Mouse (Mus musculus) CH12.LX (cell line): ENCODE measurements around the gene Hpn. TPM values are rescaled to one million over a fixed set of nuclear protein-coding genes. Genes with fewer than 3 reads are reported as not detected.

Source experiments
- DNase-seq: peaks from one replicate; pipeline ENCODE4 v3.0.0-alpha.2; 2013; ENCODE audit errors: extremely low read depth
- H3K27ac ChIP-seq: 2 replicates; pipeline ENCODE4 v1.5.1; 2012; ENCODE audit warnings: low read depth, mild to moderate bottlenecking, control low read depth, moderate library complexity; ENCODE audit not compliant: insufficient read depth
- H3K27me3 ChIP-seq: replicated peaks from 2 replicates; pipeline ENCODE3; 2012; ENCODE audit warnings: inconsistent platforms
- H3K36me3 ChIP-seq, 2 experiments: replicated peaks in 1 of 2; 2 replicates each; pipeline versions ENCODE3 to v1.6.1; 2012; ENCODE audit warnings: inconsistent platforms in 1 of 2, low read length in 1 of 2, mild to moderate bottlenecking in 1 of 2, mixed read lengths in 1 of 2, moderate library complexity in 1 of 2; ENCODE audit not compliant: control insufficient read depth in 1 of 2, insufficient read depth in 1 of 2
- H3K4me1 ChIP-seq, 2 experiments: 2 replicates each; pipeline ENCODE4 v1.6.1; 2012; ENCODE audit warnings: inconsistent platforms in 1 of 2, moderate library complexity in 1 of 2; ENCODE audit not compliant: insufficient read depth in 2 of 2, control insufficient read depth in 1 of 2
- H3K4me2 ChIP-seq: 2 replicates; pipeline ENCODE4 v1.6.1; 2012; ENCODE audit warnings: low read depth, mild to moderate bottlenecking, control low read depth; ENCODE audit not compliant: poor library complexity, insufficient read depth, severe bottlenecking
- H3K4me3 ChIP-seq, 3 experiments: fragments of 150-350 bp in 1 of 3; sonication (generic) in 1 of 3; replicated peaks in 1 of 3; 2 replicates each; pipeline versions ENCODE3 to v1.5.1; 2011 to 2012; ENCODE audit warnings: low read depth in 2 of 3, low read length in 2 of 3, mild to moderate bottlenecking in 2 of 3, moderate library complexity in 2 of 3, control low read depth in 1 of 3, improper control_type of control experiment in 1 of 3, inconsistent platforms in 1 of 3, mixed read lengths in 1 of 3; ENCODE audit not compliant: poor library complexity in 1 of 3
- H3K79me2 ChIP-seq: replicated peaks from 2 replicates; pipeline ENCODE4 v1.6.1; 2012; ENCODE audit warnings: mild to moderate bottlenecking, moderate library complexity; ENCODE audit not compliant: control insufficient read depth, poor library complexity, insufficient read depth, severe bottlenecking; ENCODE audit errors: extremely low read depth
- H3K9ac ChIP-seq: 2 replicates; pipeline ENCODE4 v1.6.1; 2012; ENCODE audit warnings: low read depth, mild to moderate bottlenecking, control low read depth, moderate library complexity; ENCODE audit not compliant: insufficient read depth
- H3K9me3 ChIP-seq: replicated peaks from 2 replicates; pipeline ENCODE3; 2012; ENCODE audit warnings: low read length, inconsistent platforms, mixed read lengths
- CHD1 ChIP-seq: IDR thresholded peaks from 2 replicates; pipeline ENCODE4 v1.6.1; 2012; ENCODE audit warnings: low read depth, low read length, improper control_type of control experiment, inconsistent platforms
- CHD2 ChIP-seq: IDR thresholded peaks from 2 replicates; pipeline ENCODE4 v1.6.1; 2011; ENCODE audit warnings: low read length, improper control_type of control experiment
- CTCF ChIP-seq, 2 experiments: IDR thresholded peaks in 1 of 2; conservative IDR thresholded peaks in 1 of 2; 2 replicates each; pipeline ENCODE4 v1.5.1; 2011 to 2012; ENCODE audit warnings: low read depth in 2 of 2, low read length in 2 of 2, improper control_type of control experiment in 1 of 2, inconsistent platforms in 1 of 2, mild to moderate bottlenecking in 1 of 2, moderate library complexity in 1 of 2
- ETS1 ChIP-seq: conservative IDR thresholded peaks from 2 replicates; pipeline ENCODE4 v1.6.1; 2012; ENCODE audit warnings: low read depth, mild to moderate bottlenecking, inconsistent platforms, low read length, improper control_type of control experiment, moderate library complexity
- IRF4 ChIP-seq: IDR thresholded peaks from 2 replicates; pipeline ENCODE4 v1.6.1; 2014; ENCODE audit warnings: low read depth, mild to moderate bottlenecking, inconsistent platforms, low read length, improper control_type of control experiment
- JUND ChIP-seq: conservative IDR thresholded peaks from 2 replicates; pipeline ENCODE4 v1.6.1; 2011; ENCODE audit warnings: low read depth, low read length, improper control_type of control experiment
- MAFK ChIP-seq: IDR thresholded peaks from 2 replicates; pipeline ENCODE4 v1.6.1; 2011; ENCODE audit warnings: low read length, improper control_type of control experiment; ENCODE audit not compliant: insufficient replicate concordance
- MAZ ChIP-seq: IDR thresholded peaks from 2 replicates; pipeline ENCODE4 v1.6.1; 2012; ENCODE audit warnings: low read depth, mild to moderate bottlenecking, inconsistent platforms, low read length, improper control_type of control experiment, moderate library complexity
- MEF2A ChIP-seq: IDR thresholded peaks from 2 replicates; pipeline ENCODE4 v1.6.1; 2014; ENCODE audit warnings: low read depth, mild to moderate bottlenecking, inconsistent platforms, low read length, improper control_type of control experiment, borderline replicate concordance
- NELFE ChIP-seq: IDR thresholded peaks from 2 replicates; pipeline ENCODE4 v1.6.1; 2011; ENCODE audit warnings: low read depth, low read length, improper control_type of control experiment
- PAX5 ChIP-seq: IDR thresholded peaks from 2 replicates; pipeline ENCODE4 v1.6.1; 2012; ENCODE audit warnings: low read length, inconsistent platforms, mixed read lengths
- RCOR1 ChIP-seq: conservative IDR thresholded peaks from 2 replicates; pipeline ENCODE4 v1.6.1; 2012; ENCODE audit warnings: low read depth, mild to moderate bottlenecking, inconsistent platforms, low read length, improper control_type of control experiment
- TCF12 ChIP-seq: IDR thresholded peaks from 2 replicates; pipeline ENCODE4 v1.6.1; 2014; ENCODE audit warnings: low read depth, mild to moderate bottlenecking, inconsistent platforms, low read length, improper control_type of control experiment
- UBTF ChIP-seq: IDR thresholded peaks from 2 replicates; pipeline ENCODE4 v1.6.1; 2012; ENCODE audit warnings: low read depth, mild to moderate bottlenecking, inconsistent platforms, low read length, improper control_type of control experiment, moderate library complexity
- ZKSCAN1 ChIP-seq: IDR thresholded peaks from 2 replicates; pipeline ENCODE4 v1.6.1; 2012; ENCODE audit warnings: low read depth, inconsistent platforms, low read length, improper control_type of control experiment, borderline replicate concordance
- ZNF384 ChIP-seq: IDR thresholded peaks from 2 replicates; pipeline ENCODE4 v1.6.1; 2012; ENCODE audit warnings: low read depth, low read length, improper control_type of control experiment, inconsistent platforms
- dilution Hi-C: fragments of 300-500 bp; cut with MboI; formaldehyde crosslinking; loops from 2 replicates; pipeline ENCODE4 v1.14.3; 2020; ENCODE audit warnings: low sequenced_read_pairs; ENCODE audit not compliant: extremely low pct_unique_long_range_greater_than_20kb, extremely low pct_ligation_motif_present
- in situ Hi-C: fragments of 300-500 bp; cut with MboI; formaldehyde crosslinking; loops from 3 replicates; pipeline ENCODE4 v1.14.3; 2019; ENCODE audit warnings: low sequenced_read_pairs, low pct_ligation_motif_present, low pct_unique_long_range_greater_than_20kb, mixed read lengths
- polyA plus RNA-seq: library from polyadenylated mRNA; unstranded; fragments of >175 nt; gene quantifications from 2 replicates; pipeline ENCODE4 v1.2.1, GENCODE M21; 2012; ENCODE audit warnings: low read depth; ENCODE audit not compliant: insufficient read length
- total RNA-seq, 2 experiments: library from RNA; depleted of rRNA; stranded (reverse); fragments of 300-350 nt in 1 of 2; fragments of >200 nt in 1 of 2; gene quantifications; 2 replicates each; pipeline ENCODE4 v1.2.3; 2012 to 2014

The Hpn gene
- total and polyA plus RNA-seq, 3 experiments, result 3.0 to 16.7 (median 8.7) TPM

DNA sequence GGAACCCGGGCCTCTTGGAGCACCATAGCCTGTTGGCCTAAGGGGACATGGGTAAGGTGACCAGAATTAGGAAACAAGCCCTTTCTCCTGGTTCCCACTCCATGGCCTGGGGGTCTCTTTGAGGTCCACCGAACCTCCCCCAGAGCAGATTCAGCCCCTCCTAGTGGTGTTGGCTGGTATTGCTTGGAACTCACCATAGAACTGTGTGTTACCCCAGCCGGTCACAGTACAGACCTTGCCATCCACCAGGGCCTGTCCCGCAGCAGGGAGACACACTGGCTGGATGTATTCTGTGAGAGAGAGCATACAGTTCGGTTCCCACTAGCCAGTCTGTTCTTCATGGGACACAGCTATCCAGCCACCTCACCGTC lies 15.5 kb downstream of the Hpn start:
- no peak overlapping the region for H3K4me2 ChIP-seq
- no peak overlapping the region for H3K9ac ChIP-seq

DNA sequence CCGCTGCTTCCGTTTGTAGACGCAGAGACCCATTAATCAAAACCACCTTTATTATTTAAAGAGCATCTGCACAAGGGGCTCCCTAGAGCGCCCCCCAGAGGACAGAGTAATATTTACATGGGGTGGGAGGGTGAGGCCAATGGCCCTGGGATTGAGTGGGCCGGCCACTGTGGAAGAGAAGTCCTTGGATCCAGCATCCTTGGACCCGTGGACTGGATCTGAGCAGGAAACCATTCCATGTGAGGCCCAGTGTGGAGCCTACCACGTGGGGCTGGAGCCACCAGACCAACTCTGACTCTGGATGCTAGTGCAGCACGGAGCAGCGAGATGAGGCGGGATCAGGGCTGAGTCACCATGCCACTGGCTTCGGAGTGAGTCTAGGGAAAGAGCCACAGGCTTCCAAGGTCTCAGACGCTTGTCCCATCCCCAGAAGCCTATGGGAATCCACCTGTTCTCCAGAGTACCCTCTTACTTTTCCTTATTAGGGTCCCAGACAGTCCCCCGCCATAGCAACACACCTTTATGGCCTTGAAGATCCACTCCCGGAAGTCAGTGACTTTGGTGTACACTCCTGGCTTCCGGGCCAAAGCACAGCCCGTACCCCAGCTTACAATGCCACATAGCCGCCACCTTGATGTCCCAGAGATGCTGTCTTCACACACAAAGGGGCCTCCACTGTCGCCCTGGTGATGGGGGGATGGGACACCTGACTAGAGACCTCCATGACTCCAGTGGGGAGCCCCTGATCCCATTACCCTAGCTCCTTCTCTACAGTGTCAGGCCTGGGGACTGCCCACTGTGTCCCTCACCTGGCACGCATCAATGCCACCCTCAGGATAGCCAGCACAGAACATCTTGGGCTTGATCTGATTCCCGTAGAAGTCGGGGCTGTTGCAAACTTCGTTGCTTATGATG lies 16.1 kb downstream of the Hpn start:
- Histone ChIP-seq H3K79me2 (no peaks in the 10 kb centered on the region), H3K4me3 (no peak overlapping the region), H3K4me1 (peaks cover 6 to 16% of the 10 kb centered on the region in 2 experiments), H3K9ac (no peak overlapping the region), H3K4me2 (no peak overlapping the region), H3K27me3 (peaks cover 12% of the 10 kb centered on the region), H3K36me3 (peaks cover 0 to 51% of the 10 kb centered on the region in 2 experiments), H3K9me3 (peaks cover 3% of the 10 kb centered on the region), H3K27ac (no peak overlapping the region)
- TF ChIP-seq ZKSCAN1 (no peak), RCOR1 (no peak), MAZ (no peak), NELFE (no peak), TCF12 (no peak), PAX5 (no peak), MEF2A (no peak), JUND (no peak), MAFK (no peak), CHD1 (no peak), UBTF (no peak), IRF4 (no peak)
- dilution Hi-C loops, result no loop called here
- no peak for DNase-seq
- in situ Hi-C loops, result loop anchor here (5.0 kb wide), 2 partner anchors 37 to 78 kb away; no protein-coding TSS in a partner anchor

More for the DNA sequence above, 15.5 kb downstream of the Hpn start:
- H3K36me3 ChIP-seq, result peaks cover 0 to 58% of the 10 kb centered on the region in 2 experiments
- dilution Hi-C loops, result no loop called here
- in situ Hi-C loops, result loop anchor here (5.0 kb wide), 2 partner anchors 37 to 78 kb away; no protein-coding TSS in a partner anchor
- H3K4me3 ChIP-seq, result no peak overlapping the region
- peaks cover 6% of the 10 kb centered on the region for H3K27me3 ChIP-seq
- no peak for DNase-seq
- H3K4me1 ChIP-seq, result peaks cover 6 to 16% of the 10 kb centered on the region in 2 experiments
- peaks cover 3% of the 10 kb centered on the region for H3K9me3 ChIP-seq
- H3K79me2 ChIP-seq, result no peaks in the 10 kb centered on the region
- TF ChIP-seq MAZ, result no peak
- TF ChIP-seq PAX5, result no peak
- no peak for TF ChIP-seq ZNF384
- no peak for TF ChIP-seq CHD2
- peak; percentile 19 to 31 for TF ChIP-seq CTCF (conservative IDR thresholded peaks at IDR 0.05 in 1 of 2, IDR thresholded peaks at IDR 0.05 in 1 of 2; ENCODE audit: low read depth in 2 of 2, low read length in 2 of 2)
- no peak for TF ChIP-seq ETS1
- no peak for TF ChIP-seq UBTF
- no peak overlapping the region for H3K27ac ChIP-seq
